Mouse (Mus musculus): ENCODE measurements around the gene Mgat4d. TPM values are rescaled to one million over a fixed set of nuclear protein-coding genes. Genes with fewer than 3 reads are reported as not detected.

The Mgat4d gene
- polyA plus RNA-seq, 1 experiment from 2014 or later: not detected

- Histone ChIP-seq H3K36me3 (no peaks in the 10 kb centered on the region; the same call in 1 of the 2 replicates), H3K4me1 (peaks cover 4% of the 10 kb centered on the region; the same call in 1 of the 2 replicates), H3K4me3 (replicated peaks) (peak overlapping the region; percentile 89), H3K4me2 (peak overlapping the region; percentile 87), H3K9me3 (no peaks in the 10 kb centered on the region), H3K27me3 (replicated peaks) (no peaks in the 10 kb centered on the region), H3K9ac (no peak overlapping the region), H3K27ac (no peak overlapping the region)
- no peak for ATAC-seq (ENCODE audit: insufficient read depth, low FRiP score, low read depth)
- 10% methylated on average over 7 of the region's 7 CpGs for WGBS
These were observed 15.4 kb upstream of the Mgat4d start for GRCm38 (mm10) chr8:83332864-83333263.

- no peaks in the 10 kb centered on the region for H3K36me3 ChIP-seq
- H3K9me3 ChIP-seq: no peaks in the 10 kb centered on the region
- no peak for ATAC-seq (ENCODE audit: insufficient read depth, low FRiP score, low read depth)
- no peaks in the 10 kb centered on the region for H3K4me1 ChIP-seq
- H3K9ac ChIP-seq: no peak overlapping the region
- H3K4me2 ChIP-seq: no peak overlapping the region
- H3K4me3 ChIP-seq (replicated peaks): no peak overlapping the region
- no peak overlapping the region for H3K27ac ChIP-seq
- 89% methylated on average over 3 of the region's 3 CpGs for WGBS
- no peaks in the 10 kb centered on the region for H3K27me3 ChIP-seq (replicated peaks)
These were observed 6.2 kb upstream of the Mgat4d start for GRCm38 (mm10) chr8:83342076-83342475.

DNA sequence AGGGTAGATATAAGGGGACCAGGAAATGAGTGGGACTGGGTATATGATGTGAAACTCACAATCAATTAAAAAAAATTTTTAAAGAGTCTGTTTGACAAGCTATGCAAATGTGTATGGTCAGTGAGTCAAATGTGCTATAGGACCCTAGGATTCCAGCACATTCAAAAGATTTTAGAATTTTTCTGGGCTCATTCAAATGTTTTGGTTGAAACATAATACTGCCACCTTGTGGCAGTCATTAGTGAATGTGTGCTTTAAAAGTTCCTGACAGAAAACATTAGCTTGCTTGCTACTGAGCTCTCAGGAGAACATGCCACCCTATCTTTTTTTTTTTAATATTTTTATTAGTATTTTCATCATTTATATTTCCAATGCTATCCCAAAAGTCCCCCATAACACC is 5.6 kb upstream of the Mgat4d start:
- Histone ChIP-seq H3K27ac (no peak overlapping the region), H3K27me3 (replicated peaks) (no peaks in the 10 kb centered on the region), H3K9me3 (no peaks in the 10 kb centered on the region), H3K4me2 (no peak overlapping the region), H3K9ac (no peak overlapping the region), H3K4me3 (replicated peaks) (no peak overlapping the region), H3K4me1 (no peaks in the 10 kb centered on the region), H3K36me3 (no peaks in the 10 kb centered on the region)
- ATAC-seq (ENCODE audit: insufficient read depth, low FRiP score, low read depth): no peak

GRCm38 (mm10) chr8:83351315-83351714 is 3.0 kb downstream of the Mgat4d start:
- ATAC-seq (ENCODE audit: insufficient read depth, low FRiP score, low read depth): no peak
- Histone ChIP-seq H3K4me2 (no peak overlapping the region), H3K27ac (no peak overlapping the region), H3K4me1 (no peaks in the 10 kb centered on the region), H3K27me3 (replicated peaks) (no peaks in the 10 kb centered on the region), H3K36me3 (no peaks in the 10 kb centered on the region), H3K4me3 (replicated peaks) (no peak overlapping the region), H3K9ac (no peak overlapping the region), H3K9me3 (no peaks in the 10 kb centered on the region)
- WGBS: 91% methylated on average over 2 of the region's 2 CpGs

GRCm38 (mm10) chr8:83363156-83363769 is 15.0 kb downstream of the Mgat4d start:
- ATAC-seq (ENCODE audit: insufficient read depth, low FRiP score, low read depth): no peak
- Histone ChIP-seq H3K4me2 (no peak overlapping the region), H3K4me3 (replicated peaks) (no peak overlapping the region), H3K9ac (no peak overlapping the region), H3K9me3 (no peaks in the 10 kb centered on the region), H3K27ac (no peak overlapping the region), H3K36me3 (no peaks in the 10 kb centered on the region), H3K4me1 (no peaks in the 10 kb centered on the region), H3K27me3 (replicated peaks) (no peaks in the 10 kb centered on the region)
- WGBS: 60% methylated on average over 7 of the region's 7 CpGs

- Histone ChIP-seq H3K4me2 (no peak overlapping the region), H3K36me3 (no peaks in the 10 kb centered on the region), H3K27me3 (replicated peaks) (no peaks in the 10 kb centered on the region), H3K9me3 (no peaks in the 10 kb centered on the region), H3K27ac (no peak overlapping the region), H3K4me1 (no peaks in the 10 kb centered on the region), H3K9ac (no peak overlapping the region), H3K4me3 (replicated peaks) (no peak overlapping the region)
- no peak for ATAC-seq (ENCODE audit: insufficient read depth, low FRiP score, low read depth)
These were observed 29.0 kb downstream of the Mgat4d start for GRCm38 (mm10) chr8:83377231-83377630.

DNA sequence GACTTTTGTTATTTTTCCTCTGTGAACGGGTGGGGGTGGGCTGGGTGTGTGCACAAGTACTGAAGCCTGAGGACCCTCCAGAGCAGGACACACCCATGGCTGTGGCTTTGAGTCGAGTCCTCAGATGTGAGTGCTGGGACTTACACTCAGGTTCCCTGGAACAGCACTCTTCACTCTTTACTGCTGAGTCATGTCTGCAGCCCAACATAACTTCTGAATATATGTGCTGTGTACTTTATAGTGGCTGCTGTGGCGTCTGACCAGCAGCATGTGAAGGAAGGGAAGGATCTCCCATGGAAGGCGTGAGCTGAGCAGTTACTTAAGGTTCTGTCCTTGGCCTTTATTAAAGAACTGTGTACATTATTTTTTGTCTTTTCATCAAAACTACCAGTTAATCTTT is 31.9 kb downstream of the Mgat4d start:
- Histone ChIP-seq H3K4me3 (replicated peaks) (no peak overlapping the region), H3K9me3 (no peaks in the 10 kb centered on the region), H3K27ac (no peak overlapping the region), H3K4me1 (no peaks in the 10 kb centered on the region), H3K9ac (no peak overlapping the region), H3K27me3 (replicated peaks) (no peaks in the 10 kb centered on the region), H3K4me2 (no peak overlapping the region), H3K36me3 (no peaks in the 10 kb centered on the region)
- 51% methylated on average over 4 of the region's 4 CpGs for WGBS
- ATAC-seq (ENCODE audit: insufficient read depth, low FRiP score, low read depth): no peak

- WGBS: 82% methylated on average over 2 of the region's 2 CpGs
- Histone ChIP-seq H3K4me3 (replicated peaks) (no peak overlapping the region), H3K9me3 (no peaks in the 10 kb centered on the region), H3K36me3 (no peaks in the 10 kb centered on the region), H3K9ac (no peak overlapping the region), H3K27ac (no peak overlapping the region), H3K27me3 (replicated peaks) (no peaks in the 10 kb centered on the region), H3K4me2 (no peak overlapping the region), H3K4me1 (no peaks in the 10 kb centered on the region)
- no peak for ATAC-seq (ENCODE audit: insufficient read depth, low FRiP score, low read depth)
These were observed 32.7 kb downstream of the Mgat4d start for GRCm38 (mm10) chr8:83381016-83381415.

DNA sequence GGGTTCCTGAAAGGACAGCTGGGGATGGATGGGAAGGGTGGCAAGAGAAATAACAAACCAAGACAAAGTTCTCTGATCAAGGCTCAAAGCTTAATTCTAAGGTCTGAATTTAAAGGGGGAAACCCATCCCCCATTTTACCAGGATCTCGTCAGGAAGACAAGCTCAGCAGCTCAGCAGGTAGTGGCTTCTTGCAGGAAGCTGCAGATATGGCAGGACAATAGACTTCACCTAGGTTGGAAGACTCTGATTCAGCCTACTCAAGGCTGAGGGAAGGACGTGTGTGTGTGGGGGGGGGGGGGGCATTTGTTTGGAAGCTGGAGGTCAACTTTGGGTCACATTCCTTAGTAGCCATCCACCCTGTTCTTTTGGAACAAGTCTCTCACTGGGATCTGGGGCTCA is 34.6 kb downstream of the Mgat4d start:
- H3K9ac ChIP-seq: no peak overlapping the region
- WGBS: 19% methylated on average over 2 of the region's 2 CpGs
- no peak overlapping the region for H3K4me2 ChIP-seq
- no peak overlapping the region for H3K27ac ChIP-seq
- H3K36me3 ChIP-seq: no peaks in the 10 kb centered on the region
- H3K27me3 ChIP-seq (replicated peaks): no peaks in the 10 kb centered on the region
- H3K4me1 ChIP-seq: no peaks in the 10 kb centered on the region
- ATAC-seq (ENCODE audit: insufficient read depth, low FRiP score, low read depth): no peak
- H3K4me3 ChIP-seq (replicated peaks): no peak overlapping the region
- no peaks in the 10 kb centered on the region for H3K9me3 ChIP-seq

GRCm38 (mm10) chr8:83389316-83390005 is 41.2 kb downstream of the Mgat4d start, which contains the start of gene Clgn:
Clgn (plus strand) TSS chr8:83389867.
- WGBS: 4% methylated on average over 41 of the region's 41 CpGs
- H3K4me2 ChIP-seq: peak within 1 kb of the TSS; percentile 77
- no peak; the same call in 1 of the 2 replicates for ATAC-seq (ENCODE audit: insufficient read depth, low FRiP score, low read depth)
- no peaks in the 10 kb centered on the region for H3K4me1 ChIP-seq
- H3K9ac ChIP-seq: no peak within 1 kb of the TSS
- H3K9me3 ChIP-seq: no peaks in the 10 kb centered on the region
- no peak within 1 kb of the TSS for H3K27ac ChIP-seq
- no peaks in the 10 kb centered on the region for H3K36me3 ChIP-seq
- peak within 1 kb of the TSS; percentile 40 for H3K4me3 ChIP-seq (replicated peaks)
- H3K27me3 ChIP-seq (replicated peaks): peaks cover 23% of the 10 kb centered on the region

GRCm38 (mm10) chr8:83390006-83390701 is 41.9 kb downstream of the Mgat4d start:
- no peak for ATAC-seq (ENCODE audit: insufficient read depth, low FRiP score, low read depth)
- H3K4me1 ChIP-seq: no peaks in the 10 kb centered on the region
- no peak overlapping the region for H3K9ac ChIP-seq
- WGBS: 8% methylated on average over 13 of the region's 14 CpGs
- peak overlapping the region; percentile 77 for H3K4me2 ChIP-seq
- no peaks in the 10 kb centered on the region for H3K9me3 ChIP-seq
- peak overlapping the region; percentile 40 for H3K4me3 ChIP-seq (replicated peaks)
- no peak overlapping the region for H3K27ac ChIP-seq
- H3K27me3 ChIP-seq (replicated peaks): peaks cover 23% of the 10 kb centered on the region
- no peaks in the 10 kb centered on the region for H3K36me3 ChIP-seq

DNA sequence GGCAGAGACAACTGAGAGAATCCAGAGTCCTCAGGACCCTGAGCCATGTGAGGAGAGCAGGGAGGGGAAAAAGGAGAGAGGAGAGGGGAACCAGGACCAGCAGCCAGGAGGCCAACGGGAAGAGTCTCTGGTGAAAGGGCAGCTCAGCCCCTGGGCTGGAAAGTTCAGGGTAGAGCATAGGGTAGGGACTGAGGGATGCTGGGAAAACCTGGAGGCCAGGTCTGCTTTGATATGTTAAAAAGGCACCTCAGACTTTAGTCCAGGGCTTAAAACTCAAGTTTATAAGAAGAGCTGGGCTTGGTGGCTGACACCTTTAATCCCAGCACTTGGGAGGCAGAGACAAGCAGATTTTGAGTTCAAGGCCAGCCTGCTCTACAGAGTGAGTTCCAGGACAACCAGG is 44.2 kb downstream of the Mgat4d start:
- H3K4me1 ChIP-seq: no peaks in the 10 kb centered on the region
- H3K27ac ChIP-seq: no peak overlapping the region
- H3K36me3 ChIP-seq: no peaks in the 10 kb centered on the region
- no peak overlapping the region for H3K4me2 ChIP-seq
- WGBS: 61% methylated on average over 1 of the region's 1 CpGs
- ATAC-seq (ENCODE audit: insufficient read depth, low FRiP score, low read depth): no peak
- H3K4me3 ChIP-seq (replicated peaks): no peak overlapping the region
- no peaks in the 10 kb centered on the region for H3K9me3 ChIP-seq
- H3K27me3 ChIP-seq (replicated peaks): peaks cover 23% of the 10 kb centered on the region
- no peak overlapping the region for H3K9ac ChIP-seq
